Mouse (Mus musculus): ENCODE results near the gene Siah1b.

The Siah1b gene

DNA sequence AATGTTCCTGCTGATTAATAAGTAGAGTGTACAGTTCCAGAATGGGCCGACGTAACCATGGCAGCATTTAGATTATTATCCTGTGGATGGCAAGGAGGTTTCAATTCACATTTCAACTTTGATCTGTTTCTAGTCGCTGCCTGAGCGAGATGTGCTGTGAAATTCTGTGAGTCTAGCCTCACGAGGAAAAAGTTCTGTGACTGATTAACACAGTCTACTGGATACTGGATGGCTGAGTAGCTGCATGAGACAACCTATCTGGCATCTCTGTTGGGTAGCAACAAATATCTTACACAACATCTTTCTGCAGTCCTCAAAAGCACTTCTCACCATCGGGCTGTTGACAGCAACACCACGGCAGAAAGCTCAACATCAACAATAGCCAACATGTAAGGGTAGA lies 43.8 kb downstream of the Siah1b start:
- DNase-seq (ENCODE audit: low read depth): no peak

DNA sequence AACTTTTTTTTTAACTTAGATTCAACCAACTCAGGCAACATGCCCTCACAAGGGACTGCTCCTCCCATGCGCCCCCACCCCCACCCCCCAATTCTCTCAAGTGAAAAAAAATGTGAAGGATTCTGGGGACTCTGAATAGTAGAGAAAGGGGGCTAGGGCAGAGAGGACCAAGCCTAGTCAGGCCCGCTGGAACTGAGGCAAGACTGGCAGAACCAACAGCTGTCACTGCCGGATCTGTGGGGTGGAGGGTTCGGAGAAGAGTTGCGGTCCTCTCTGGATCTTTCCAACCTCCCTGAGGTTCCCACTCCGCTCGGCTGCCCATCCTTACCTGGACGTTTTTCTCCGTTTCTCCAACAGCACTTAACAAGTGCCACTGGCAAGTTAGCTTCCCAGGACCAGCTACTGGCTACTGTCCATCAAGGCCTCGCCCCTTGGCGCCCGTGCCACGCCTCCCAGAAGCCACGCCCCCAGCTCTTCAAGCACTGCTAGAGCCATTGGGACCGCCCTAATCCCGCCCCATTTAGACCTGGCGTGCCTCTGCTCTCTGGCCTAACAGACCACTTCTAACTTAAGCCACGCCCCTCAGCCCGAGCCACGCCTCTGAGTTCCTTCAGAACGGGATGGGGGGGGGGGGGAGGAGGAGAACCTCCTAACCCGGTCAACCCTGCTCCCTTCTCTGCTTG lies 48.5 kb downstream of the Siah1b start, which contains the start of gene Car5b:
Car5b (minus strand) TSS at position 391 of the 683 bp plus-strand sequence.
- peak; percentile 80 for DNase-seq (ENCODE audit: low read depth)
